ENCODE assay signal across 9 mouse cellular contexts in the genomic region with DNA sequence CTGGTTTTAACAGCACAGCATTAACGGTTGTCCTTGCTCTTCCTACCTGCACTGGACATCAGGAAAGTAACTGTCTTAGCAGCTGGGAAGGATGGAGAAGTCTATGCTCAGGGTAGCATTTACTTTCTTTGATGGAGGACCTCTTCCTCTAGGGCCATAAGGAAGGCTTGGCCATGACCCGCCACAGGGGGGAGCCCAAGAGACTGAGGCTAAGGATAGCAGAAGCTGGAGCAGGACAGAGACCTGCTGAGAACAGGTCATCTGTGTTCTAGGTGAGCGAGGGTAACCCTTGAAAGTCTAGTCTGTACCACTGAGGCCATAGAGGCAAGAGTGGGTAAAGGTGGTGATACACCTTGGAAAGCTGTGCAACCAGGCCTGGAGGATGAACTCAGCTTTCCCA. TPM values are rescaled to one million over a fixed set of nuclear protein-coding genes. Genes with fewer than 3 reads are reported as not detected.
A peak's percentile ranks its signal among the peaks of the same experiment; 100 is the strongest.
DNase-seq lines count a peak whose midpoint lies in the region; ATAC-seq and TF ChIP-seq lines count a peak whose summit lies in the region.
"Had no signal": no experiment of that assay in that cellular context is flagged by ENCODE, and none has a peak within 500 bp of the region (broad histone marks: within the 10 kb centered on the region; RNA-seq: fewer than 3 reads in every experiment).

No protein-coding gene starts in this region.

- H3K27ac ChIP-seq in heart, embryonic 10.5 days = no peak overlapping the region
- H3K27ac ChIP-seq in MEL (ENCODE audit: control insufficient read depth, low read depth, low read length) = no peak overlapping the region
- H3K27ac ChIP-seq in liver, embryonic 11.5 days (ENCODE audit: low read depth, low read length) = no peak overlapping the region
- H3K27ac ChIP-seq: midbrain, embryonic 12.5 days had no signal

- peak in 2 of 3 experiments; percentile 16 to 31; a peak in 2 of 6 replicates for TF ChIP-seq CTCF in MEL (IDR thresholded peaks at IDR 0.05 in 2 of 3, conservative IDR thresholded peaks at IDR 0.05 in 1 of 3; ENCODE audit: control insufficient read depth in 1 of 3, insufficient read depth in 1 of 3, low read depth in 2 of 3, low read length in 3 of 3, poor library complexity in 1 of 3, severe bottlenecking in 1 of 3)

- no peak overlapping the region for H3K9ac ChIP-seq in MEL (ENCODE audit: control insufficient read depth, low read depth, low read length, poor library complexity, severe bottlenecking)
- H3K9ac ChIP-seq in liver, embryonic 11.5 days (ENCODE audit: low read depth, low read length) = no peak overlapping the region
- H3K9ac ChIP-seq: midbrain, embryonic 12.5 days had no signal

- peak; percentile 90 for DNase-seq in heart, adult 11 months
- no peak for DNase-seq in heart, embryonic 10.5 days (ENCODE audit: low spot score)
- DNase-seq in MEL (ENCODE audit: low read depth, low spot score) = peak; percentile 2
- DNase-seq in cerebellum, postnatal 25 days = peak; percentile 30 to 65
- peak; percentile 67 for DNase-seq in heart, postnatal 4 days
- DNase-seq in liver, embryonic 11.5 days (ENCODE audit: low spot score) = no peak
- peak; percentile 20 for DNase-seq in right cerebral cortex, postnatal 25 days
- no peak for DNase-seq in T-cell, adult 2 months (ENCODE audit: low spot score)

- H3K79me2 ChIP-seq in MEL (ENCODE audit: control insufficient read depth, insufficient read depth, low read length, poor library complexity) = no peaks in the 10 kb centered on the region

- no peaks in the 10 kb centered on the region; the same call in 1 of the 2 replicates for H3K4me1 ChIP-seq in heart, embryonic 10.5 days
- no peaks in the 10 kb centered on the region for H3K4me1 ChIP-seq in MEL (ENCODE audit: control insufficient read depth in 1 of 2, insufficient read depth in 2 of 2, low read length in 2 of 2)
- no peaks in the 10 kb centered on the region for H3K4me1 ChIP-seq in liver, embryonic 11.5 days (replicated peaks; ENCODE audit: control insufficient read depth, insufficient read depth, low read length)

- H3K36me3 ChIP-seq in heart, embryonic 10.5 days = no peaks in the 10 kb centered on the region
- H3K36me3 ChIP-seq in MEL (ENCODE audit: control insufficient read depth in 1 of 2, insufficient read depth in 2 of 2, low read length in 2 of 2) = no peaks in the 10 kb centered on the region
- H3K36me3 ChIP-seq in liver, embryonic 11.5 days (ENCODE audit: control insufficient read depth, insufficient read depth, low read length) = no peaks in the 10 kb centered on the region
- H3K36me3 ChIP-seq: midbrain, embryonic 12.5 days had no signal

- H3K4me2 ChIP-seq in liver, embryonic 11.5 days = no peak overlapping the region
- H3K4me2 ChIP-seq: midbrain, embryonic 12.5 days had no signal

- no peaks in the 10 kb centered on the region for H3K9me3 ChIP-seq in heart, embryonic 10.5 days
- no peaks in the 10 kb centered on the region for H3K9me3 ChIP-seq in MEL (replicated peaks; ENCODE audit: insufficient read depth, low read length)
- H3K9me3 ChIP-seq in liver, embryonic 11.5 days (ENCODE audit: control insufficient read depth, low read length) = no peaks in the 10 kb centered on the region
- H3K9me3 ChIP-seq: midbrain, embryonic 12.5 days had no signal

- TF ChIP-seq POLR2A in MEL (IDR thresholded peaks at IDR 0.05; ENCODE audit: control insufficient read depth in 1 of 2, insufficient read depth in 1 of 2, low read depth in 1 of 2, low read length in 2 of 2, poor library complexity in 1 of 2) = no peak

- 0 out of 2 replicates have a peak, but pooled peaks have one; percentile 29 for ATAC-seq in liver, embryonic 11.5 days (replicated peaks; ENCODE audit: low FRiP score)

- H3K27me3 ChIP-seq in heart, embryonic 10.5 days (ENCODE audit: insufficient read depth, poor library complexity, severe bottlenecking) = peaks cover 4% of the 10 kb centered on the region; the same call in 1 of the 2 replicates
- no peaks in the 10 kb centered on the region for H3K27me3 ChIP-seq in MEL (ENCODE audit: control insufficient read depth in 1 of 2, insufficient read depth in 2 of 2, low read length in 2 of 2)
- no peaks in the 10 kb centered on the region for H3K27me3 ChIP-seq in liver, embryonic 11.5 days (replicated peaks; ENCODE audit: control insufficient read depth, insufficient read depth, low read length)

- no peak for TF ChIP-seq EP300 in MEL (IDR thresholded peaks at IDR 0.05; ENCODE audit: low read depth in 1 of 2, low read length in 2 of 2)

- TF ChIP-seq RAD21 in MEL (IDR thresholded peaks at IDR 0.05; ENCODE audit: low read depth, low read length) = no peak

- H3K4me3 ChIP-seq in heart, embryonic 10.5 days = no peak overlapping the region
- H3K4me3 ChIP-seq in MEL (ENCODE audit: control insufficient read depth in 1 of 2, insufficient read depth in 1 of 2, low read depth in 2 of 2, low read length in 2 of 2) = no peak overlapping the region
- no peak overlapping the region for H3K4me3 ChIP-seq in liver, embryonic 11.5 days (ENCODE audit: low read depth, low read length)
- H3K4me3 ChIP-seq: midbrain, embryonic 12.5 days had no signal

- WGBS in heart, embryonic 10.5 days = 49% methylated on average over 3 of the region's 3 CpGs
- WGBS in liver, embryonic 11.5 days = 47% methylated on average over 3 of the region's 3 CpGs

TF ChIP-seq in MEL, 35 proteins besides CTCF, POLR2A, EP300 and RAD21:
- TF ChIP-seq SMC3 (IDR thresholded peaks at IDR 0.05; ENCODE audit: low read depth, low read length) (peak; percentile 21), HCFC1 (IDR thresholded peaks at IDR 0.05; ENCODE audit: low read depth, low read length) (no peak)
TF ChIP-seq in MEL: peak in this region for 1.

RNA-seq across cellular contexts. Expression of gene Tenm4, which starts 19.8 kb away (rescaled TPM):
- 7.6 and 16.8 TPM in 2 replicates for polyA plus RNA-seq in heart, embryonic 10.5 days (2016; fragmentation: Nextera tagmentation; extraction: Ambion mirVana)
- total RNA-seq in MEL (2012; rRNA removed) = 15.2 and 17.3 TPM in 2 replicates
- polyA plus RNA-seq in MEL (2012; ENCODE audit: insufficient read depth in 1 of 2, insufficient read length in 2 of 2, low read depth in 1 of 2, low replicate concordance in 2 of 2, missing spikeins in 1 of 2) = 1 to 10 TPM in 1 of 2 experiments, not detected in 1; 9.2 TPM
- total RNA-seq in heart, postnatal 4 days (2021) = 1 to 10 TPM; 8.3 to 8.7 TPM
- 6.9 and 7.3 TPM in 2 replicates for polyA plus RNA-seq in liver, embryonic 11.5 days (2014; fragmentation: Nextera tagmentation; extraction: Ambion mirVana)

Comparison
In these comparisons a context has a peak if more than half of its experiments do, and no peak if none do; other contexts are left out.
1. DNase-seq: peak in heart, adult 11 months (single experiment), MEL (single experiment), cerebellum, postnatal 25 days (2 of 2), heart, postnatal 4 days (single experiment) and right cerebral cortex, postnatal 25 days (single experiment); none in heart, embryonic 10.5 days (single experiment), liver, embryonic 11.5 days (single experiment) and T-cell, adult 2 months (single experiment).